Mouse (Mus musculus) mouse trophoblast stem cell (cell line): ENCODE data around the gene Tspan5.

Experiments used
- in situ Hi-C, 2 experiments: fragments of 300-500 bp; cut with MseI, MboI; formaldehyde crosslinking; loops; 2 replicates in 1 of 2; 3 replicates in 1 of 2; pipeline ENCODE4 v1.15.1; 2025

Tspan5 gene

GRCm38 (mm10) chr3:138771549-138772333 lies 29.7 kb downstream of the Tspan5 start:
- in situ Hi-C loops = no loop called here

GRCm38 (mm10) chr3:138773871-138774606 lies 32.0 kb downstream of the Tspan5 start:
- in situ Hi-C loops = no loop called here

GRCm38 (mm10) chr3:138774607-138774943 lies 32.6 kb downstream of the Tspan5 start:
- in situ Hi-C loops = no loop called here

GRCm38 (mm10) chr3:138775926-138776715 lies 34.1 kb downstream of the Tspan5 start:
- in situ Hi-C loops = no loop called here

- in situ Hi-C loops = no loop called here
These were observed 39.5 kb downstream of the Tspan5 start for GRCm38 (mm10) chr3:138781492-138781891.

GRCm38 (mm10) chr3:138783859-138784640 lies 42.1 kb downstream of the Tspan5 start:
- in situ Hi-C loops = no loop called here

- in situ Hi-C loops = no loop called here
These were observed 42.6 kb downstream of the Tspan5 start for GRCm38 (mm10) chr3:138784641-138785025.

- in situ Hi-C loops = no loop called here
These were observed 45.9 kb downstream of the Tspan5 start for GRCm38 (mm10) chr3:138787758-138788488.

- in situ Hi-C loops = no loop called here
These were observed 46.5 kb downstream of the Tspan5 start for GRCm38 (mm10) chr3:138788489-138788850.

GRCm38 (mm10) chr3:138789275-138789674 lies 47.3 kb downstream of the Tspan5 start:
- in situ Hi-C loops = no loop called here

- in situ Hi-C loops = no loop called here
These were observed 52.5 kb downstream of the Tspan5 start for GRCm38 (mm10) chr3:138794533-138794932.

GRCm38 (mm10) chr3:138795951-138796350 lies 54.0 kb downstream of the Tspan5 start:
- in situ Hi-C loops = no loop called here

- in situ Hi-C loops = no loop called here
These were observed 54.6 kb downstream of the Tspan5 start for GRCm38 (mm10) chr3:138796583-138796982.

GRCm38 (mm10) chr3:138800664-138801411 lies 58.8 kb downstream of the Tspan5 start:
- in situ Hi-C loops = no loop called here

- in situ Hi-C loops = no loop called here
These were observed 59.7 kb downstream of the Tspan5 start for GRCm38 (mm10) chr3:138801661-138802060.

- in situ Hi-C loops = no loop called here
These were observed 60.9 kb downstream of the Tspan5 start for GRCm38 (mm10) chr3:138802722-138803443.

- in situ Hi-C loops = no loop called here
These were observed 61.6 kb downstream of the Tspan5 start for GRCm38 (mm10) chr3:138803444-138804085.

GRCm38 (mm10) chr3:138804104-138805048 lies 62.4 kb downstream of the Tspan5 start:
- in situ Hi-C loops = no loop called here
